Comparison of ENCODE assay signal across 8 mouse cellular contexts in genomic region chr8:3630647-3631477, GRCm38 (mm10). TPM values are rescaled to one million over a fixed set of nuclear protein-coding genes. Genes with fewer than 3 reads are reported as not detected.
DNase-seq lines count a peak whose midpoint lies in the region; ATAC-seq and TF ChIP-seq lines count a peak whose summit lies in the region.

TSS of gene Stxbp2 (plus strand) at chr8:3630955.

- DNase-seq in heart, adult 18-20 months = peak; percentile 40 to 56
- no peak for DNase-seq in heart, postnatal 25 days (ENCODE audit: low spot score)
- DNase-seq in cerebellum, postnatal 25 days = peak; percentile 82 to 90
- DNase-seq in heart, adult 2 months = peak; percentile 58 to 69
- DNase-seq in liver = peak; percentile 90
- peak; percentile 43 for DNase-seq in midbrain, postnatal 0 days (ENCODE audit: low spot score)
- peak; percentile 84 for DNase-seq in spleen, postnatal 36 days (ENCODE audit: low spot score in 2 of 2)

- H3K9ac ChIP-seq in heart, adult 2 months (ENCODE audit: low read depth, low read length) = no peak within 1 kb of the TSS
- H3K9ac ChIP-seq in kidney, embryonic 14.5 days (ENCODE audit: low read depth, low read length) = peak within 1 kb of the TSS; percentile 60
- peak within 1 kb of the TSS; percentile 51 for H3K9ac ChIP-seq in midbrain, postnatal 0 days (replicated peaks; ENCODE audit: low read length, poor library complexity, severe bottlenecking)

- intact Hi-C loops in heart, postnatal 25 days (cut with DNase I) = no loop called here
- intact Hi-C loops in heart, adult 2 months (cut with DNase I) = no loop called here

- peak; percentile 88 for ATAC-seq in kidney, embryonic 14.5 days (ENCODE audit: low FRiP score, low TSS enrichment)
- peak; percentile 74 for ATAC-seq in midbrain, postnatal 0 days (ENCODE audit: low FRiP score)

- no peak for TF ChIP-seq EP300 in heart, adult 2 months (IDR thresholded peaks at IDR 0.05; ENCODE audit: insufficient read depth, low read depth, low read length)

- H3K9me3 ChIP-seq in kidney, embryonic 14.5 days (ENCODE audit: control insufficient read depth, low read length) = no peaks in the 10 kb centered on the region
- H3K9me3 ChIP-seq in midbrain, postnatal 0 days (ENCODE audit: low read length) = no peaks in the 10 kb centered on the region

- no peaks in the 10 kb centered on the region for H3K79me2 ChIP-seq in heart, adult 2 months (replicated peaks; ENCODE audit: control insufficient read depth, insufficient read depth, low read length)

- 6% methylated on average over 47 of the region's 47 CpGs for WGBS in heart, adult 2 months
- 6% methylated on average over 47 of the region's 47 CpGs for WGBS in kidney, embryonic 14.5 days
- whole genome bisulfite sequencing in midbrain, postnatal 0 days = 6% methylated on average over 47 of the region's 47 CpGs

- no peak for TF ChIP-seq POLR2A in heart, adult 2 months (IDR thresholded peaks at IDR 0.05; ENCODE audit: insufficient read depth, low read depth, low read length)

- TF ChIP-seq CTCF in heart, adult 2 months (IDR thresholded peaks at IDR 0.05) = no peak
- no peak; the same call in 1 of the 2 replicates for TF ChIP-seq CTCF in midbrain, postnatal 0 days (IDR thresholded peaks at IDR 0.05)

- H3K36me3 ChIP-seq in heart, adult 2 months (ENCODE audit: control insufficient read depth, insufficient read depth, low read length) = no peaks in the 10 kb centered on the region
- no peaks in the 10 kb centered on the region for H3K36me3 ChIP-seq in kidney, embryonic 14.5 days (ENCODE audit: control insufficient read depth, insufficient read depth, low read length)
- H3K36me3 ChIP-seq in midbrain, postnatal 0 days (ENCODE audit: insufficient read depth, low read length) = no peaks in the 10 kb centered on the region

- peaks cover 1% of the 10 kb centered on the region; the same call in 1 of the 2 replicates for H3K27me3 ChIP-seq in heart, adult 2 months (ENCODE audit: control insufficient read depth, insufficient read depth, low read length)
- H3K27me3 ChIP-seq in kidney, embryonic 14.5 days (ENCODE audit: control insufficient read depth, insufficient read depth, low read length) = no peaks in the 10 kb centered on the region; the same call in 1 of the 2 replicates
- H3K27me3 ChIP-seq in midbrain, postnatal 0 days (ENCODE audit: insufficient read depth, low read length) = peaks cover 9% of the 10 kb centered on the region; the same call in 1 of the 2 replicates

- no peaks in the 10 kb centered on the region for H3K4me1 ChIP-seq in heart, adult 2 months (ENCODE audit: control insufficient read depth, insufficient read depth, low read length)
- no peaks in the 10 kb centered on the region for H3K4me1 ChIP-seq in kidney, embryonic 14.5 days (ENCODE audit: control insufficient read depth, insufficient read depth, low read length)
- peaks cover 4% of the 10 kb centered on the region; the same call in 1 of the 2 replicates for H3K4me1 ChIP-seq in midbrain, postnatal 0 days (ENCODE audit: insufficient read depth, low read length)

- H3K4me2 ChIP-seq in kidney, embryonic 14.5 days (replicated peaks; ENCODE audit: low read depth, low read length) = peak within 1 kb of the TSS; percentile 75
- peak within 1 kb of the TSS; percentile 60 for H3K4me2 ChIP-seq in midbrain, postnatal 0 days (ENCODE audit: low read depth, low read length, poor library complexity, severe bottlenecking)

- H3K4me3 ChIP-seq in heart, adult 2 months = peak within 1 kb of the TSS; percentile 44
- H3K4me3 ChIP-seq in kidney, embryonic 14.5 days (ENCODE audit: low read length) = peak within 1 kb of the TSS; percentile 66
- H3K4me3 ChIP-seq in midbrain, postnatal 0 days (ENCODE audit: low read depth, low read length) = peak within 1 kb of the TSS; percentile 44

- no peak within 1 kb of the TSS for H3K27ac ChIP-seq in heart, adult 2 months
- no peak within 1 kb of the TSS for H3K27ac ChIP-seq in kidney, embryonic 14.5 days (ENCODE audit: low read depth, low read length)
- no peak within 1 kb of the TSS for H3K27ac ChIP-seq in midbrain, postnatal 0 days (ENCODE audit: low read depth, low read length)

RNA-seq across cellular contexts. Expression of gene Stxbp2, which starts in this region (rescaled TPM):
- total RNA-seq in heart, adult 18-20 months (2021) = 1 to 10 TPM; 4.3 to 9.3 TPM
- 1 to 10 TPM; 4.5 to 4.8 TPM for total RNA-seq in heart, postnatal 25 days (2021)
- 1 to 10 TPM; 5.7 to 6.4 TPM for total RNA-seq in heart, adult 2 months (2021)
- polyA plus RNA-seq in heart, adult 2 months (2012; rRNA removed) = 9.6 and 13.4 TPM in 2 replicates
- 50.7 and 70.8 TPM in 2 replicates for polyA plus RNA-seq in kidney, embryonic 14.5 days (2014; fragmentation: Nextera tagmentation; extraction: Ambion mirVana)
- total RNA-seq in midbrain, postnatal 0 days (2014; rRNA removed) = 23.1 and 35.3 TPM in 2 replicates
- 36.1 and 44.2 TPM in 2 replicates for polyA plus RNA-seq in midbrain, postnatal 0 days (2015; fragmentation: Nextera tagmentation; extraction: Ambion mirVana)
